Mouse (Mus musculus) midbrain, embryonic 16.5 days (tissue): ENCODE data around the gene Hist2h2aa2. TPM values are rescaled to one million over a fixed set of nuclear protein-coding genes. Genes with fewer than 3 reads are reported as not detected.
"Not testable (repeated sequence)": the region's sequence is repeated elsewhere in the genome, so short reads cannot be mapped to it uniquely, and the experiment has no call there.

Experiments used
- ATAC-seq: fragments of 200-750 bp; cut with Nextera tagmentation; 2 replicates; pipeline ENCODE4 v1.8.0; 2017; ENCODE audit warnings: moderate TSS enrichment
- H3K27ac ChIP-seq: fragments of 300-500 bp; sonication (generic); 2 replicates; pipeline ENCODE4 v1.5.1; 2014; ENCODE audit warnings: mild to moderate bottlenecking, low read length, mixed read lengths
- H3K27me3 ChIP-seq: fragments of 300-500 bp; sonication (generic); 2 replicates; pipeline ENCODE4 v1.6.1; 2014; ENCODE audit warnings: low read depth, low read length, mixed read lengths; ENCODE audit not compliant: control insufficient read depth, insufficient read depth
- H3K36me3 ChIP-seq: fragments of 300-500 bp; sonication (generic); 2 replicates; pipeline ENCODE4 v1.6.1; 2014; ENCODE audit warnings: mild to moderate bottlenecking, low read length, moderate library complexity, mixed read lengths; ENCODE audit not compliant: control insufficient read depth, insufficient read depth
- H3K4me1 ChIP-seq: fragments of 300-500 bp; sonication (generic); 2 replicates; pipeline ENCODE4 v1.6.1; 2014; ENCODE audit warnings: mild to moderate bottlenecking, low read length, mixed read lengths; ENCODE audit not compliant: control insufficient read depth, insufficient read depth
- H3K4me2 ChIP-seq: fragments of 300-500 bp; sonication (generic); 2 replicates; pipeline ENCODE4 v1.6.1; 2014; ENCODE audit warnings: mild to moderate bottlenecking, low read length, mixed read lengths
- H3K4me3 ChIP-seq: fragments of 300-500 bp; sonication (generic); 2 replicates; pipeline ENCODE4 v1.5.1; 2014; ENCODE audit warnings: low read depth, mild to moderate bottlenecking, low read length, moderate library complexity, mixed read lengths
- H3K9ac ChIP-seq: fragments of 300-500 bp; sonication (generic); 2 replicates; pipeline ENCODE4 v1.6.1; 2014; ENCODE audit warnings: low read depth, low read length, mixed read lengths
- H3K9me3 ChIP-seq: fragments of 300-500 bp; sonication (generic); replicated peaks from 2 replicates; pipeline ENCODE4 v1.6.1; 2014; ENCODE audit warnings: mild to moderate bottlenecking, low read length, mixed read lengths; ENCODE audit not compliant: control insufficient read depth, poor library complexity, severe bottlenecking
- WGBS: fragments of 180-500 bp; shearing (Covaris S2); extraction: QIAGEN DNeasy Blood & Tissue Kit; methylation state at CpG from one replicate; pipeline ENCODE4 v1.1.7; 2014; 5-methylcytosine and 5-hydroxymethylcytosine counted together
- polyA plus RNA-seq: library from polyadenylated mRNA; unstranded; fragments of >200 nt; fragmentation: Nextera tagmentation; extraction: Ambion mirVana; gene quantifications from 2 replicates; pipeline ENCODE4 v1.2.1, GENCODE M21; 2015

Gene Hist2h2aa2
- polyA plus RNA-seq, 1 experiment from 2014 or later = 38.1 TPM

- H3K4me1 ChIP-seq = peaks cover 7% of the 10 kb centered on the region; the same call in 1 of the 2 replicates
- peak within 1 kb of the TSS; percentile 93 for H3K4me2 ChIP-seq
- peak; percentile 97 for ATAC-seq
- H3K27ac ChIP-seq = peak within 1 kb of the TSS; percentile 95
- no peaks in the 10 kb centered on the region for H3K27me3 ChIP-seq
- H3K36me3 ChIP-seq = no peaks in the 10 kb centered on the region
- peak within 1 kb of the TSS; percentile 77 for H3K9ac ChIP-seq
- H3K9me3 ChIP-seq = no peaks in the 10 kb centered on the region
- peak within 1 kb of the TSS; percentile 59 for H3K4me3 ChIP-seq
- WGBS = under 1% methylated on average over 45 of the region's 45 CpGs
Observed at GRCm38 (mm10) chr3:96269511-96270474, 29.7 kb upstream of the Hist2h2aa2 start, which contains the start of gene Hist2h2bb. Gene Hist2h2bb, plus strand, starts transcription at chr3:96269752.

DNA sequence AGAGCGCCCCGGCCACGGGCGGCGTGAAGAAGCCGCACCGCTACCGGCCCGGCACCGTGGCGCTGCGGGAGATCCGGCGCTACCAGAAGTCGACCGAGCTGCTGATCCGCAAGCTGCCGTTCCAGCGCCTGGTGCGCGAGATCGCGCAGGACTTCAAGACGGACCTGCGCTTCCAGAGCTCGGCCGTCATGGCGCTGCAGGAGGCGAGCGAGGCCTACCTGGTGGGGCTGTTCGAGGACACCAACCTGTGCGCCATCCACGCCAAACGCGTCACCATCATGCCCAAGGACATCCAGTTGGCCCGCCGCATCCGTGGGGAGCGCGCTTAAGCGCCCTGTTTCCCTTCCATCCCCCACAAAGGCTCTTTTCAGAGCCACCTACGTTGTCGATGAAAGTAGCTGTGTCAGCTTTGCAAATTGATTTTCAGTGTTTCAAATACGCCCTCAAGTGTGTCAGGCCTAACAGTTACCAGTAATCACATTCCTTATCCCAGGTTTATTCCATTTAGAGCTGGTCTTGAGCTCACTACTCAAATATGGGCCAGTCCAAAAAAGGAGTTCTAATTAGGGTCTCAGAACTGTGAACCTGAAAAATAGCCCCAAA, 28.8 kb upstream of the Hist2h2aa2 start:
- under 1% methylated on average over 12 of the region's 44 CpGs for WGBS
- not testable (repeated sequence) for H3K27me3 ChIP-seq, H3K36me3 ChIP-seq, H3K9me3 ChIP-seq
- peak overlapping the region; percentile 95 for H3K27ac ChIP-seq
- peak overlapping the region; percentile 93 for H3K4me2 ChIP-seq
- H3K9ac ChIP-seq = peak overlapping the region; percentile 62
- peaks cover 11% of the 10 kb centered on the region; the same call in 1 of the 2 replicates for H3K4me1 ChIP-seq
- peak; percentile 67 for ATAC-seq
- peak overlapping the region; percentile 59 for H3K4me3 ChIP-seq

DNA sequence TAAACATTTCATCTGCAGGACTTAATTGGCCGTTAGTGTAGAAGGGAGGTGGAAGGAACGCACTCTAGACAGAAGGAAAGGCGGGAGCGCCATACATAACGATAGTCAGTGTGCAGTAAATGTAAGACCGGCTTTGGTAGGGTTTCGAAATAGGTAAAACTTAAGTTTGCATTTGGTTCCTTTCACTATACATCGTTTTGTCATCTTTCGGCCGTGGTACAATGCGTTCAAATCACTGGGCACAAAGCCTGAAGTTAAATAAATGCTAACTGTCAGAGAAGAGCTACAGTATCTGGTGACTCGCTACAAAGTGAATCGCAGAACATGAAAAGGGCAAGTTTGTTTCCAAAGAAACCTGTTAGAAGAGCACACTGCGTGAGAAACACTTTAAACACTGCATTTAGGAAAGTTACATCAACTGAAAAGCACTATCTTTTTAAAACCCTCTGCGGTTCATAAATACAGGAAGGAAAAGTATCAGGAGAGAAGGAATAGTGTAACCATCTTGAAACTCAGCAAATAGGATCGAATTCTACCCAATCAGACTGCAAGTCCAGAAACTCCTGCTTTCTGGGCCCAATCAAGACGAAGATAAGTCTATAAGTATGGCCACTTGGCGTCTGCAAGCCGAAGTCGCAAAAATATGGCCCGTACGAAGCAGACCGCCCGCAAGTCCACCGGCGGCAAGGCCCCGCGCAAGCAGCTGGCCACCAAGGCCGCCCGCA, 28.1 kb upstream of the Hist2h2aa2 start, which contains the start of gene Hist2h3b:
Hist2h3b (plus strand) TSS at position 604 of the 725 bp plus-strand sequence.
- Histone ChIP-seq H3K4me3 (peak within 1 kb of the TSS; percentile 59), H3K27me3 (no peaks in the 10 kb centered on the region), H3K36me3 (no peaks in the 10 kb centered on the region), H3K4me1 (peaks cover 12% of the 10 kb centered on the region; the same call in 1 of the 2 replicates), H3K9me3 (no peaks in the 10 kb centered on the region), H3K27ac (peak within 1 kb of the TSS; percentile 95), H3K9ac (peak within 1 kb of the TSS; percentile 62), H3K4me2 (peak within 1 kb of the TSS; percentile 93)
- peak; percentile 56 for ATAC-seq
- WGBS = 24% methylated on average over 28 of the region's 30 CpGs

GRCm38 (mm10) chr3:96267541-96267940, 27.5 kb upstream of the Hist2h2aa2 start:
- Histone ChIP-seq H3K9me3 (no peaks in the 10 kb centered on the region), H3K27ac (peak overlapping the region; percentile 25; the same call in 1 of the 2 replicates), H3K4me3 (no peak overlapping the region), H3K4me2 (no peak overlapping the region), H3K9ac (no peak overlapping the region), H3K4me1 (peaks cover 12% of the 10 kb centered on the region; the same call in 1 of the 2 replicates), H3K27me3 (no peaks in the 10 kb centered on the region), H3K36me3 (no peaks in the 10 kb centered on the region)
- no peak for ATAC-seq
- WGBS = 82% methylated on average over 4 of the region's 4 CpGs

- Histone ChIP-seq H3K27me3 (no peaks in the 10 kb centered on the region), H3K4me1 (peaks cover 17% of the 10 kb centered on the region; the same call in 1 of the 2 replicates), H3K36me3 (no peaks in the 10 kb centered on the region), H3K9ac (no peak overlapping the region), H3K4me3 (no peak overlapping the region), H3K27ac (no peak overlapping the region), H3K9me3 (no peaks in the 10 kb centered on the region), H3K4me2 (no peak overlapping the region)
- no peak for ATAC-seq
- 93% methylated on average over 8 of the region's 8 CpGs for WGBS
Observed at GRCm38 (mm10) chr3:96266132-96266710, 26.1 kb upstream of the Hist2h2aa2 start.

DNA sequence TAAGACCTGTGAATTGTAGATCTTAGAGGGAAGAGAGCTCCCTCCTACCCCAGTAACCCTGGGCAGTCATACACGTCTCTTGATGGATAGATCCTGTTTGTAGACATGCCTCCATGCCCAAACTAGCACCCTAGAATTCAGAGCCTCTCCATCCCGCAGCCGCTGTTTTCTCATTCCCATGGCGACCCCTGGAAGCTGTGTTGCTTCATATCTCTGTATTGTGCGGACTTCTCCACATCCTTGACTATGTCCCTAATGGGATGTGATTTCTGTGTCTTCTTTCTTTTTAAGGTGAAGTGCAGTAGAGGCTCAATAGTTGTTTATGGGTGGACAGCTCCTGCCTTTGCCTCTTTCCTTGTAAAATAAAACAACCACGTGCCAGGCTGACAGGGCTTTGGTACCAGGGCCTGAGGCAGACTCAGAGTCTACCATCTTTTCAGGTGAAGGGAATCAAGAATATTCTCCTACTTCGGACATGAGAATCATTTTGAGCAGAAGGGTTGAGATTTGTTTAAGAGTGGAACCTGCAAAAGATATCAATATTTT, 24.4 kb upstream of the Hist2h2aa2 start:
- H3K27me3 ChIP-seq = no peaks in the 10 kb centered on the region

DNA sequence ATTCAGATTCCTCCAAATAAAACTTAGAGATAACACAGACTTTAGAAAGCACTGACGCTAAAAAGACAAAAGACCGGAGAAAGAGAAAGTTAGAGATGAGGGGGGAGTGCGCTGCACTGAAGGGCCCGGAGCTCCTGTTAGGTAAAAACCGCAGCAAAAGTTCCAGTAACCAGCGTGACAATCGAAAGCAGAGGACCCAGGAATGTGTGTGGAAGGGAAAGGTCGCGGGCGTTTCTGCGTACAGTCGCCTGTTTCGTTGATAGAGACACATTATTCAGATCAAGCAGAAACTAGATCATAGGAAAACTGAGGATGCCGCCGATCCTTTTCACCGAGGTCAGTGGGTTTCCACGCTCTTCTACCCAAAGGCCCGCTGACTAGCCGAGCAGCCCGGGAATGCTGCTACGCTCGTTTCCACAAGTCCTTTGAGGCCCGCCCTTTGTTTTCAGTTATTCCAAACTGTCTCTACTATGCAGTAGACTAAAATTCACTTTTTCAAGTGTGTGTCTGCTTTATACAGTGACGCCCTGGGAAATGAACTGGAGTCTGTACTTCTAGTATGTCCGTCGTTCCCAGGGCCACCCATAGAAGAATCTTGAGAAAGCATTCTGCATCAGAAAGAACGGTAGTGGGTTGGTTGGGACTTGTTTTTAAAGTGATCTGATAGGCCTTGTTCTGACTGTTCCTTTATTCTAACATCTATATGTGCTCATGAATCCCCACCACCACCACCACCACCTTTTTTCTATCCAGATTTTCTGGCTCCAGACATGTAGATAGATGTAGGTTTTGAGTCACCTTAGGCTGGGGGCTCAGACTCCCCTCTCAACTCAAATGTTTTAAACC, 23.7 kb upstream of the Hist2h2aa2 start:
- 4% methylated on average over 27 of the region's 27 CpGs for WGBS
- peaks cover 17% of the 10 kb centered on the region; the same call in 1 of the 2 replicates for H3K4me1 ChIP-seq
- H3K36me3 ChIP-seq = no peaks in the 10 kb centered on the region
- peak overlapping the region; percentile 21 for H3K9ac ChIP-seq
- peak overlapping the region; percentile 96 for H3K27ac ChIP-seq
- H3K4me3 ChIP-seq = peak overlapping the region; percentile 45
- H3K9me3 ChIP-seq = no peaks in the 10 kb centered on the region
- no peaks in the 10 kb centered on the region for H3K27me3 ChIP-seq
- peak; percentile 50 for ATAC-seq
- peak overlapping the region; percentile 56 for H3K4me2 ChIP-seq

More for the DNA sequence above, 24.4 kb upstream of the Hist2h2aa2 start:
- WGBS = 70% methylated on average over 7 of the region's 7 CpGs
- H3K4me1 ChIP-seq = peaks cover 19% of the 10 kb centered on the region; the same call in 1 of the 2 replicates
- no peak for ATAC-seq
- H3K9me3 ChIP-seq = no peaks in the 10 kb centered on the region
- no peaks in the 10 kb centered on the region for H3K36me3 ChIP-seq
- no peak overlapping the region for H3K9ac ChIP-seq
- no peak overlapping the region for H3K27ac ChIP-seq
- no peak overlapping the region for H3K4me3 ChIP-seq
- H3K4me2 ChIP-seq = no peak overlapping the region
